Mouse (Mus musculus): Measurements from ENCODE around the gene Dmpk. TPM values are rescaled to one million over a fixed set of nuclear protein-coding genes. Genes with fewer than 3 reads are reported as not detected.

Gene Dmpk
- polyA plus RNA-seq, 1 experiment from 2014 or later: 73.9 TPM

GRCm38 (mm10) chr7:19076586-19076991, 7.1 kb upstream of the Dmpk start:
- peak overlapping the region; percentile 93 for H3K9ac ChIP-seq
- H3K9me3 ChIP-seq: no peaks in the 10 kb centered on the region
- peaks cover 22% of the 10 kb centered on the region for H3K4me1 ChIP-seq
- H3K27me3 ChIP-seq (replicated peaks): no peaks in the 10 kb centered on the region
- H3K4me2 ChIP-seq: peak overlapping the region; percentile 80
- H3K36me3 ChIP-seq: peaks cover 33% of the 10 kb centered on the region
- ATAC-seq (ENCODE audit: insufficient read depth, low FRiP score, low read depth): 0 out of 2 replicates have a peak, but pooled peaks have one; percentile 10
- peak overlapping the region; percentile 66 for H3K4me3 ChIP-seq (replicated peaks)
- H3K27ac ChIP-seq: peak overlapping the region; percentile 73
- WGBS: under 1% methylated on average over 22 of the region's 22 CpGs

- Histone ChIP-seq H3K9me3 (no peaks in the 10 kb centered on the region), H3K27ac (no peak overlapping the region), H3K4me3 (replicated peaks) (peak overlapping the region; percentile 66; the same call in 1 of the 2 replicates), H3K36me3 (peaks cover 37% of the 10 kb centered on the region), H3K4me1 (peaks cover 34% of the 10 kb centered on the region), H3K9ac (no peak overlapping the region), H3K27me3 (replicated peaks) (no peaks in the 10 kb centered on the region), H3K4me2 (peak overlapping the region; percentile 80)
- 70% methylated on average over 14 of the region's 14 CpGs for WGBS
- no peak for ATAC-seq (ENCODE audit: insufficient read depth, low FRiP score, low read depth)
Measured at GRCm38 (mm10) chr7:19077761-19078160, 5.9 kb upstream of the Dmpk start.

GRCm38 (mm10) chr7:19078732-19079131, 4.9 kb upstream of the Dmpk start:
- H3K4me2 ChIP-seq: no peak overlapping the region
- no peak overlapping the region for H3K4me3 ChIP-seq (replicated peaks)
- ATAC-seq (ENCODE audit: insufficient read depth, low FRiP score, low read depth): no peak
- H3K4me1 ChIP-seq: peaks cover 44% of the 10 kb centered on the region
- H3K27ac ChIP-seq: no peak overlapping the region
- H3K36me3 ChIP-seq: peaks cover 37% of the 10 kb centered on the region
- no peak overlapping the region for H3K9ac ChIP-seq
- H3K9me3 ChIP-seq: no peaks in the 10 kb centered on the region
- WGBS: 81% methylated on average over 3 of the region's 3 CpGs
- H3K27me3 ChIP-seq (replicated peaks): no peaks in the 10 kb centered on the region

GRCm38 (mm10) chr7:19080451-19080950, 3.1 kb upstream of the Dmpk start:
- ATAC-seq (ENCODE audit: insufficient read depth, low FRiP score, low read depth): no peak
- Histone ChIP-seq H3K27me3 (replicated peaks) (no peaks in the 10 kb centered on the region), H3K27ac (no peak overlapping the region), H3K36me3 (peaks cover 37% of the 10 kb centered on the region), H3K4me1 (peaks cover 58% of the 10 kb centered on the region), H3K9ac (no peak overlapping the region), H3K9me3 (no peaks in the 10 kb centered on the region), H3K4me2 (no peak overlapping the region), H3K4me3 (replicated peaks) (no peak overlapping the region)
- 81% methylated on average over 19 of the region's 19 CpGs for WGBS

- H3K4me1 ChIP-seq: peaks cover 61% of the 10 kb centered on the region
- no peak overlapping the region for H3K4me2 ChIP-seq
- ATAC-seq (ENCODE audit: insufficient read depth, low FRiP score, low read depth): no peak
- WGBS: 75% methylated on average over 4 of the region's 4 CpGs
- no peak overlapping the region for H3K9ac ChIP-seq
- no peaks in the 10 kb centered on the region for H3K27me3 ChIP-seq (replicated peaks)
- H3K9me3 ChIP-seq: no peaks in the 10 kb centered on the region
- no peak overlapping the region for H3K4me3 ChIP-seq (replicated peaks)
- H3K27ac ChIP-seq: 0 out of 2 replicates have a peak overlapping the region, but pooled peaks have one; percentile 42
- H3K36me3 ChIP-seq: peaks cover 37% of the 10 kb centered on the region
Measured at GRCm38 (mm10) chr7:19082171-19082570, 1.5 kb upstream of the Dmpk start.

- peak overlapping the region; percentile 42; the same call in 1 of the 2 replicates for H3K27ac ChIP-seq
- peak overlapping the region; percentile 53 for H3K4me2 ChIP-seq
- H3K9me3 ChIP-seq: no peaks in the 10 kb centered on the region
- H3K36me3 ChIP-seq: peaks cover 37% of the 10 kb centered on the region
- 37% methylated on average over 6 of the region's 6 CpGs for WGBS
- peaks cover 52% of the 10 kb centered on the region for H3K4me1 ChIP-seq
- H3K27me3 ChIP-seq (replicated peaks): no peaks in the 10 kb centered on the region
- peak overlapping the region; percentile 42; the same call in 1 of the 2 replicates for H3K4me3 ChIP-seq (replicated peaks)
- H3K9ac ChIP-seq: peak overlapping the region; percentile 5; the same call in 1 of the 2 replicates
- ATAC-seq (ENCODE audit: insufficient read depth, low FRiP score, low read depth): no peak
Measured at GRCm38 (mm10) chr7:19083096-19083495, 553 bp upstream of the Dmpk start.

- Histone ChIP-seq H3K9me3 (no peaks in the 10 kb centered on the region), H3K36me3 (peaks cover 26% of the 10 kb centered on the region), H3K9ac (peak overlapping the region; percentile 38; the same call in 1 of the 2 replicates), H3K27me3 (replicated peaks) (no peaks in the 10 kb centered on the region), H3K4me1 (peaks cover 51% of the 10 kb centered on the region), H3K27ac (peak overlapping the region; percentile 60), H3K4me3 (replicated peaks) (peak overlapping the region; percentile 42), H3K4me2 (peak overlapping the region; percentile 53)
- no peak for ATAC-seq (ENCODE audit: insufficient read depth, low FRiP score, low read depth)
- 53% methylated on average over 6 of the region's 6 CpGs for WGBS
Measured at GRCm38 (mm10) chr7:19084277-19084771, 675 bp downstream of the Dmpk start.

GRCm38 (mm10) chr7:19084921-19085473, 1.3 kb downstream of the Dmpk start:
- peaks cover 51% of the 10 kb centered on the region for H3K4me1 ChIP-seq
- H3K36me3 ChIP-seq: peaks cover 22% of the 10 kb centered on the region
- no peaks in the 10 kb centered on the region for H3K27me3 ChIP-seq (replicated peaks)
- peak overlapping the region; percentile 60 for H3K27ac ChIP-seq
- WGBS: 22% methylated on average over 9 of the region's 9 CpGs
- H3K4me2 ChIP-seq: peak overlapping the region; percentile 53
- H3K9me3 ChIP-seq: no peaks in the 10 kb centered on the region
- H3K4me3 ChIP-seq (replicated peaks): peak overlapping the region; percentile 42
- H3K9ac ChIP-seq: 0 out of 2 replicates have a peak overlapping the region, but pooled peaks have one; percentile 9
- ATAC-seq (ENCODE audit: insufficient read depth, low FRiP score, low read depth): no peak

- peak overlapping the region; percentile 53 for H3K4me2 ChIP-seq
Measured at GRCm38 (mm10) chr7:19085495-19085894, 1.8 kb downstream of the Dmpk start.

GRCm38 (mm10) chr7:19086042-19086441, 2.4 kb downstream of the Dmpk start:
- peak overlapping the region; percentile 60 for H3K27ac ChIP-seq
- no peak overlapping the region for H3K9ac ChIP-seq
- peak; percentile 50; the same call in 1 of the 2 replicates for ATAC-seq (ENCODE audit: insufficient read depth, low FRiP score, low read depth)
- WGBS: 13% methylated on average over 14 of the region's 14 CpGs
- H3K36me3 ChIP-seq: peaks cover 12% of the 10 kb centered on the region
- H3K9me3 ChIP-seq: no peaks in the 10 kb centered on the region
- peaks cover 51% of the 10 kb centered on the region for H3K4me1 ChIP-seq
- H3K4me2 ChIP-seq: peak overlapping the region; percentile 53
- no peaks in the 10 kb centered on the region for H3K27me3 ChIP-seq (replicated peaks)
- peak overlapping the region; percentile 42 for H3K4me3 ChIP-seq (replicated peaks)

More at GRCm38 (mm10) chr7:19085495-19085894, 1.8 kb downstream of the Dmpk start:
- Histone ChIP-seq H3K9me3 (no peaks in the 10 kb centered on the region), H3K4me3 (replicated peaks) (peak overlapping the region; percentile 42), H3K27ac (peak overlapping the region; percentile 60), H3K9ac (no peak overlapping the region), H3K27me3 (replicated peaks) (no peaks in the 10 kb centered on the region), H3K4me1 (peaks cover 51% of the 10 kb centered on the region), H3K36me3 (peaks cover 17% of the 10 kb centered on the region)
- ATAC-seq (ENCODE audit: insufficient read depth, low FRiP score, low read depth): no peak
- 11% methylated on average over 6 of the region's 6 CpGs for WGBS

GRCm38 (mm10) chr7:19086760-19087159, 3.1 kb downstream of the Dmpk start:
- 68% methylated on average over 18 of the region's 18 CpGs for WGBS
- Histone ChIP-seq H3K4me1 (peaks cover 47% of the 10 kb centered on the region), H3K36me3 (peaks cover 5% of the 10 kb centered on the region; the same call in 1 of the 2 replicates), H3K27me3 (replicated peaks) (no peaks in the 10 kb centered on the region), H3K4me3 (replicated peaks) (no peak overlapping the region), H3K9ac (no peak overlapping the region), H3K9me3 (no peaks in the 10 kb centered on the region), H3K4me2 (no peak overlapping the region), H3K27ac (no peak overlapping the region)
- no peak for ATAC-seq (ENCODE audit: insufficient read depth, low FRiP score, low read depth)

- 41% methylated on average over 10 of the region's 10 CpGs for WGBS
- no peaks in the 10 kb centered on the region for H3K27me3 ChIP-seq (replicated peaks)
- no peak for ATAC-seq (ENCODE audit: insufficient read depth, low FRiP score, low read depth)
- no peak overlapping the region for H3K27ac ChIP-seq
- H3K9me3 ChIP-seq: no peaks in the 10 kb centered on the region
- no peak overlapping the region for H3K9ac ChIP-seq
- H3K4me2 ChIP-seq: no peak overlapping the region
- H3K36me3 ChIP-seq: peaks cover 2% of the 10 kb centered on the region; the same call in 1 of the 2 replicates
- H3K4me1 ChIP-seq: peaks cover 44% of the 10 kb centered on the region
- no peak overlapping the region for H3K4me3 ChIP-seq (replicated peaks)
Measured at GRCm38 (mm10) chr7:19088813-19089212, 5.2 kb downstream of the Dmpk start.

Data from stomach, embryonic 15.5 days (tissue).